Mouse (Mus musculus) heart, embryonic 13.5 days (tissue): ENCODE results near the gene Car11. TPM values are rescaled to one million over a fixed set of nuclear protein-coding genes. Genes with fewer than 3 reads are reported as not detected.
"Not testable (repeated sequence)": the region's sequence is repeated elsewhere in the genome, so short reads cannot be mapped to it uniquely, and the experiment has no call there.

Experiments
- ATAC-seq: fragments of 200-750 bp; cut with Nextera tagmentation; 2 replicates; pipeline ENCODE4 v1.8.0; 2017; ENCODE audit warnings: moderate TSS enrichment; ENCODE audit not compliant: insufficient number of reproducible peaks, low FRiP score, low TSS enrichment; ENCODE audit errors: extremely low read depth
- H3K27ac ChIP-seq: fragments of 300-500 bp; sonication (generic); replicated peaks from 2 replicates; pipeline ENCODE4 v1.5.1; 2015; ENCODE audit warnings: moderate library complexity, mild to moderate bottlenecking, inconsistent platforms
- H3K27me3 ChIP-seq: fragments of 300-500 bp; sonication (generic); replicated peaks from 2 replicates; pipeline ENCODE4 v1.6.1; 2015; ENCODE audit warnings: mild to moderate bottlenecking, inconsistent platforms
- H3K36me3 ChIP-seq: fragments of 300-500 bp; sonication (generic); 2 replicates; pipeline ENCODE4 v1.6.1; 2015; ENCODE audit warnings: mild to moderate bottlenecking, inconsistent platforms
- H3K4me1 ChIP-seq: fragments of 300-500 bp; sonication (generic); 2 replicates; pipeline ENCODE4 v1.6.1; 2015; ENCODE audit warnings: inconsistent platforms
- H3K4me2 ChIP-seq: fragments of 300-500 bp; sonication (generic); 2 replicates; pipeline ENCODE4 v1.6.1; 2015; ENCODE audit warnings: inconsistent platforms, mild to moderate bottlenecking, moderate library complexity
- H3K4me3 ChIP-seq: fragments of 300-500 bp; sonication (generic); 2 replicates; pipeline ENCODE4 v1.5.1; 2015; ENCODE audit warnings: moderate library complexity, mild to moderate bottlenecking, inconsistent platforms
- H3K9ac ChIP-seq: fragments of 300-500 bp; sonication (generic); 2 replicates; pipeline ENCODE4 v1.6.1; 2015; ENCODE audit warnings: inconsistent platforms, mild to moderate bottlenecking, moderate library complexity
- H3K9me3 ChIP-seq: fragments of 300-500 bp; sonication (generic); 2 replicates; pipeline ENCODE4 v1.6.1; 2016; ENCODE audit warnings: inconsistent platforms
- WGBS: fragments of 180-500 bp; shearing (Covaris S2); methylation state at CpG from one replicate; pipeline ENCODE4 v1.1.7; 2015; ENCODE audit warnings: mixed read lengths; 5-methylcytosine and 5-hydroxymethylcytosine counted together
- polyA plus RNA-seq: library from polyadenylated mRNA; unstranded; fragments of >200 nt; fragmentation: Nextera tagmentation; extraction: Ambion mirVana; gene quantifications from 2 replicates; pipeline ENCODE4 v1.2.1, GENCODE M21; 2015

Car11 gene
- 5.4 and 6.0 TPM in 2 replicates for polyA plus RNA-seq

GRCm38 (mm10) chr7:45699523-45700141 is at the start of gene Car11:
Gene Car11, plus strand, starts transcription at chr7:45699843.
- H3K9me3 ChIP-seq = no peaks in the 10 kb centered on the region
- H3K9ac ChIP-seq = peak within 1 kb of the TSS; percentile 76
- WGBS = 2% methylated on average over 36 of the region's 36 CpGs
- H3K4me2 ChIP-seq = peak within 1 kb of the TSS; percentile 82
- H3K27me3 ChIP-seq = peaks cover 40% of the 10 kb centered on the region
- H3K27ac ChIP-seq = no peak within 1 kb of the TSS
- H3K4me1 ChIP-seq = peaks cover 35% of the 10 kb centered on the region
- peak within 1 kb of the TSS; percentile 51 for H3K4me3 ChIP-seq
- ATAC-seq = no peak
- no peaks in the 10 kb centered on the region for H3K36me3 ChIP-seq

GRCm38 (mm10) chr7:45650484-45650883 is 49.2 kb upstream of the Car11 start:
- peaks cover 24% of the 10 kb centered on the region for H3K4me1 ChIP-seq
- WGBS = 88% methylated on average over 20 of the region's 20 CpGs
- not testable (repeated sequence) for H3K9ac ChIP-seq, H3K36me3 ChIP-seq, H3K4me3 ChIP-seq, H3K27me3 ChIP-seq, H3K9me3 ChIP-seq, H3K4me2 ChIP-seq, ATAC-seq
- peak overlapping the region; percentile 93 for H3K27ac ChIP-seq

- ATAC-seq = no peak
- H3K27me3 ChIP-seq = no peaks in the 10 kb centered on the region
- no peaks in the 10 kb centered on the region for H3K36me3 ChIP-seq
- H3K27ac ChIP-seq = no peak overlapping the region
- H3K9me3 ChIP-seq = peaks cover 6% of the 10 kb centered on the region; the same call in 1 of the 2 replicates
- H3K4me3 ChIP-seq = peak overlapping the region; percentile 22
- 30% methylated on average over 17 of the region's 17 CpGs for WGBS
- peak overlapping the region; percentile 6 for H3K9ac ChIP-seq
- peak overlapping the region; percentile 57 for H3K4me2 ChIP-seq
- peaks cover 16% of the 10 kb centered on the region for H3K4me1 ChIP-seq
Measured at GRCm38 (mm10) chr7:45654424-45655047, 45.1 kb upstream of the Car11 start.

GRCm38 (mm10) chr7:45660746-45661478 is 38.7 kb upstream of the Car11 start:
- H3K9me3 ChIP-seq = peaks cover 6% of the 10 kb centered on the region; the same call in 1 of the 2 replicates
- WGBS = 80% methylated on average over 11 of the region's 11 CpGs

GRCm38 (mm10) chr7:45661702-45662101 is 37.9 kb upstream of the Car11 start:
- not testable (repeated sequence) for H3K4me2 ChIP-seq, H3K9ac ChIP-seq, ATAC-seq, H3K4me3 ChIP-seq, H3K36me3 ChIP-seq, H3K27ac ChIP-seq, H3K9me3 ChIP-seq, H3K27me3 ChIP-seq
- peaks cover 18% of the 10 kb centered on the region for H3K4me1 ChIP-seq
- WGBS = 84% methylated on average over 6 of the region's 6 CpGs

More at GRCm38 (mm10) chr7:45660746-45661478, 38.7 kb upstream of the Car11 start:
- Histone ChIP-seq H3K27ac (no peak overlapping the region), H3K9ac (no peak overlapping the region), H3K4me3 (no peak overlapping the region), H3K36me3 (no peaks in the 10 kb centered on the region), H3K4me2 (no peak overlapping the region), H3K4me1 (peaks cover 18% of the 10 kb centered on the region), H3K27me3 (no peaks in the 10 kb centered on the region)
- ATAC-seq = no peak

DNA sequence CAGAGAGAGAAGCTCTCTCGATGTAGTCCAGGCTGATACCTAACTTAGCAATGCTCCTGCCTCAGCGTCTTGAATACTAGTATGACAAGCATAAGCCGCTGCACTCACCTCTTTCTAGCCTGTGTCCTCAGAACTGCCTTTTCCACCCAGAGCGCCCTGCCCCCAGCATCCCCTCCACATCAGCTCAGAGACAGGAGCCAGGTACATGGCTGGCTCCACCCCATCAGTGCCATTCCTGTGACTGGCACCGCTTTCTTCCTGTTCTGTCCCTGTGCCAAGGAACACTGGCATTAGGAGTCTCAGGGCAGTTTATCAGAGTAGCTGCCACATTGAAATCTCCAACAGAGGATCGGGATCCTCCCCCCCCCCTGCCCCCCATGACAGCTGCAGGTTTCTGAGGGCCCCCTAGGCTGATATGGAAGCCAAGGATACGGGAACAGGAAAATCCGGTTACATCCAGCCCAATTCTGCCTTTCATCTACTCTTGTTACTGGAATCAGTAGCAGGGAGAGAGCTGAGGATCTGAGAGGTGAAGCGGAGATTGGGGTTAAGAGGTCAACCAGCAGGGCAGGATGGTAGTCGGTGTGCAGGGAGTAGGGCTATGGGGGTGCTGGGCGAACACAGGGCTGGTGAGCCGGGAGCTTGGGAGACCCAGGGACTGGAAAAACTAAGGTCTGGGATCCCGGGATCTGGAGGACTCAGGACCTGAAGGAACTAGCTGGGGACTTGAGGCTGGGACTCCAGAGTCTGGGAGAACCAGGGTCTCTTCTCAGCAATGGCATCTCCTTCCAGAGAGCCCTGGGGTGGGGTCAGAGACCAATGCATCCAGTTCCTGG is 34.1 kb upstream of the Car11 start:
- Histone ChIP-seq H3K4me2 (no peak overlapping the region), H3K9ac (no peak overlapping the region), H3K27ac (no peak overlapping the region), H3K9me3 (peaks cover 6% of the 10 kb centered on the region), H3K4me1 (peaks cover 18% of the 10 kb centered on the region), H3K4me3 (no peak overlapping the region), H3K36me3 (no peaks in the 10 kb centered on the region), H3K27me3 (no peaks in the 10 kb centered on the region; the same call in 1 of the 2 replicates)
- ATAC-seq = no peak
- WGBS = 52% methylated on average over 13 of the region's 13 CpGs

- no peak within 1 kb of the TSS for H3K9ac ChIP-seq
- H3K9me3 ChIP-seq = peaks cover 6% of the 10 kb centered on the region
- no peaks in the 10 kb centered on the region; the same call in 1 of the 2 replicates for H3K27me3 ChIP-seq
- H3K27ac ChIP-seq = no peak within 1 kb of the TSS
- H3K4me3 ChIP-seq = no peak within 1 kb of the TSS
- H3K4me1 ChIP-seq = peaks cover 18% of the 10 kb centered on the region
- WGBS = 75% methylated on average over 7 of the region's 7 CpGs
- H3K36me3 ChIP-seq = no peaks in the 10 kb centered on the region
- no peak within 1 kb of the TSS for H3K4me2 ChIP-seq
- ATAC-seq = no peak
Measured at GRCm38 (mm10) chr7:45666161-45666560, 33.5 kb upstream of the Car11 start, which contains the start of gene Fut2. Gene Fut2, minus strand, starts transcription at chr7:45666394.

DNA sequence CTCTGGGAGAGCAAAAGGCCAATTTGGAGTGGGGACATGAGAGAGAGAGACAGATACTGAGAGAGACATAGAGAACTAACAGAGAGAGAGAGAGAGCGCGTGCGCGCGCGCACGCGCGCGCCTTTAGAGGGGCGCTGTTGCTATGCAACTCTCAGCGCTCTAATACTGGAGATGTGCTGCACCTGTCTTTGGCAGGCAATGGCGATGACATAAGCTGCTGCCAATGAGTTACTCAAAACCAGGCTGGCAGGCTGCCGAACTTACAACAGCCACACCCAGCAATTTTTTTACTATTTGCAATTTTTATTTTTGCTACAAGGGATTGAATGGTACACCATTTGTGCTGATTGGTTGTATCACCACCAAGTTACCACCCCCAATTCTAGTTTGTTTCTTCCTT is 31.9 kb upstream of the Car11 start:
- no peak overlapping the region for H3K9ac ChIP-seq
- no peak for ATAC-seq
- 57% methylated on average over 14 of the region's 14 CpGs for WGBS
- no peak overlapping the region for H3K4me2 ChIP-seq
- no peaks in the 10 kb centered on the region for H3K36me3 ChIP-seq
- peaks cover 5% of the 10 kb centered on the region; the same call in 1 of the 2 replicates for H3K27me3 ChIP-seq
- H3K4me3 ChIP-seq = no peak overlapping the region
- H3K9me3 ChIP-seq = peaks cover 6% of the 10 kb centered on the region
- no peak overlapping the region for H3K27ac ChIP-seq
- peaks cover 18% of the 10 kb centered on the region for H3K4me1 ChIP-seq

DNA sequence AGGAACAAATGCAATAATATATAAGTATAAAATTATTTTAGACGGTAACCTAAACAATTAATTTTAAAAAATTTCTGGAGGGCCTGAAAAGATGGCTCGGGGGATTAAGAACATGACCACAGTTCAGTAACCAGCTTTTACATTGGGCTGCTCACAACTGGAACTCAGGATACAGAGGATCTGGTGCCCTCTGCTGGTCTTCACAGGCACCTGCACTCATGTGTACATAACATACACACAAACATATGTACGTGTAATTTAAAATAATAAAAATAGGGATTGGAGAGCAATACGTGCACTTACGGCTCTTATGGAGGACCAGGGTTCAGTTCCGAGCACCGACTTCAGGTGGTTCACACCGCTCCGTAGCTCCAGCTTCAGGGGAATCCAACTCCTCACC is 30.7 kb upstream of the Car11 start:
- Histone ChIP-seq H3K4me2 (no peak overlapping the region), H3K36me3 (no peaks in the 10 kb centered on the region), H3K4me3 (no peak overlapping the region), H3K9me3 (peaks cover 6% of the 10 kb centered on the region), H3K27ac (no peak overlapping the region), H3K27me3 (peaks cover 9% of the 10 kb centered on the region; the same call in 1 of the 2 replicates), H3K9ac (no peak overlapping the region), H3K4me1 (peaks cover 18% of the 10 kb centered on the region)
- 93% methylated on average over 9 of the region's 9 CpGs for WGBS
- ATAC-seq = no peak

GRCm38 (mm10) chr7:45677627-45678295 is 21.9 kb upstream of the Car11 start:
- 70% methylated on average over 7 of the region's 7 CpGs for WGBS
- ATAC-seq = no peak

More at GRCm38 (mm10) chr7:45677627-45678295, 21.9 kb upstream of the Car11 start:
- Histone ChIP-seq H3K27ac (no peak overlapping the region), H3K4me2 (no peak overlapping the region), H3K9ac (no peak overlapping the region), H3K4me1 (peaks cover 32% of the 10 kb centered on the region), H3K4me3 (no peak overlapping the region), H3K27me3 (0 out of 2 replicates have a peak, but pooled peaks cover 5% of the 10 kb centered on the region), H3K36me3 (no peaks in the 10 kb centered on the region), H3K9me3 (no peaks in the 10 kb centered on the region)
